In genomic region chr5:136056062-136056461, GRCm38 (mm10) we compare ENCODE assay signal across 19 mouse cellular contexts. TPM values are rescaled to one million over a fixed set of nuclear protein-coding genes. Genes with fewer than 3 reads are reported as not detected.
"Had no signal": no experiment of that assay in that cellular context is flagged by ENCODE, and none has a peak within 500 bp of the region (broad histone marks: within the 10 kb centered on the region; RNA-seq: fewer than 3 reads in every experiment).

No protein-coding gene starts in this region.

- DNase-seq: kidney, adult 11 months; kidney, adult 9 months; kidney, postnatal 10 days; layer of hippocampus, adult 9-11 months; layer of hippocampus, postnatal 36 days; right cerebral cortex, adult 18-20 months; right cerebral cortex, postnatal 25 days; thymus, postnatal 4 days had no signal

- H3K4me2 ChIP-seq: limb, embryonic 15.5 days; liver, embryonic 12.5 days; lung, embryonic 15.5 days; midbrain, embryonic 12.5 days; neural tube, embryonic 15.5 days; stomach, embryonic 15.5 days had no signal

- H3K27ac ChIP-seq: limb, embryonic 15.5 days; liver, embryonic 12.5 days; lung, embryonic 15.5 days; midbrain, embryonic 12.5 days; neural tube, embryonic 15.5 days had no signal

- H3K4me3 ChIP-seq: limb, embryonic 15.5 days; liver, embryonic 12.5 days; lung, embryonic 15.5 days; midbrain, embryonic 12.5 days; myocyte; neural tube, embryonic 15.5 days; stomach, embryonic 15.5 days had no signal

- H3K4me1 ChIP-seq: liver, embryonic 12.5 days had no signal

- H3K27me3 ChIP-seq: lung, embryonic 15.5 days; neural tube, embryonic 15.5 days; stomach, embryonic 15.5 days had no signal

- H3K9ac ChIP-seq: limb, embryonic 15.5 days; liver, embryonic 12.5 days; lung, embryonic 15.5 days; midbrain, embryonic 12.5 days; neural tube, embryonic 15.5 days; stomach, embryonic 15.5 days had no signal

- ATAC-seq: liver, embryonic 12.5 days had no signal

- H3K36me3 ChIP-seq: limb, embryonic 15.5 days; liver, embryonic 12.5 days; lung, embryonic 15.5 days; midbrain, embryonic 12.5 days; neural tube, embryonic 15.5 days; stomach, embryonic 15.5 days had no signal

- H3K9me3 ChIP-seq: limb, embryonic 15.5 days; liver, embryonic 12.5 days; lung, embryonic 15.5 days; midbrain, embryonic 12.5 days; neural tube, embryonic 15.5 days; stomach, embryonic 15.5 days had no signal

RNA-seq across cellular contexts. Expression of gene Upk3bl, which starts 1.8 kb away (rescaled TPM):
- total RNA-seq: layer of hippocampus, postnatal 36 days; left cerebral cortex, postnatal 25 days; megakaryocyte-erythroid progenitor cell, adult 5-6 weeks had no signal
- polyA plus RNA-seq: liver, embryonic 16.5 days; myocyte; neural tube, embryonic 15.5 days had no signal

RNA-seq across cellular contexts. Expression of gene Upk3b, which starts 17.8 kb away (rescaled TPM):
- total RNA-seq: layer of hippocampus, postnatal 36 days; left cerebral cortex, adult 8-10 months; left cerebral cortex, postnatal 25 days; megakaryocyte-erythroid progenitor cell, adult 5-6 weeks had no signal
- polyA plus RNA-seq: myocyte had no signal
